Mouse (Mus musculus) kidney, postnatal 0 days (tissue): ENCODE results near the gene Tiam1. TPM values are rescaled to one million over a fixed set of nuclear protein-coding genes. Genes with fewer than 3 reads are reported as not detected.
A peak's percentile ranks its signal among the peaks of the same experiment; 100 is the strongest.

Experiments
- ATAC-seq: fragments of 200-750 bp; cut with Nextera tagmentation; replicated peaks from 2 replicates; pipeline ENCODE4 v1.8.0; 2017; ENCODE audit warnings: low read depth, moderate number of reproducible peaks, moderate TSS enrichment, moderate library complexity; ENCODE audit not compliant: low FRiP score
- DNase-seq: peaks from one replicate; pipeline ENCODE4 v3.0.0-alpha.2; 2016; ENCODE audit warnings: low spot score
- H3K27ac ChIP-seq: fragments of 300-500 bp; sonication (generic); 2 replicates; pipeline ENCODE4 v1.5.1; 2014; ENCODE audit warnings: mild to moderate bottlenecking
- H3K27me3 ChIP-seq: fragments of 300-500 bp; sonication (generic); 2 replicates; pipeline ENCODE4 v1.6.1; 2014; ENCODE audit warnings: low read length, mixed read lengths; ENCODE audit not compliant: insufficient read depth
- H3K36me3 ChIP-seq: fragments of 300-500 bp; sonication (generic); 2 replicates; pipeline ENCODE4 v1.6.1; 2014; ENCODE audit warnings: low read length, mixed read lengths; ENCODE audit not compliant: insufficient read depth
- H3K4me1 ChIP-seq: fragments of 300-500 bp; sonication (generic); replicated peaks from 2 replicates; pipeline ENCODE4 v1.6.1; 2014; ENCODE audit warnings: antibody characterized with exemption, low read length, mixed read lengths; ENCODE audit not compliant: insufficient read depth
- H3K4me2 ChIP-seq: fragments of 300-500 bp; sonication (generic); 2 replicates; pipeline ENCODE4 v1.6.1; 2014; ENCODE audit warnings: mild to moderate bottlenecking, low read length, moderate library complexity, mixed read lengths
- H3K4me3 ChIP-seq: fragments of 300-500 bp; sonication (generic); replicated peaks from 2 replicates; pipeline ENCODE4 v1.5.1; 2014; ENCODE audit warnings: low read depth, low read length
- H3K9ac ChIP-seq: fragments of 300-500 bp; sonication (generic); 2 replicates; pipeline ENCODE4 v1.6.1; 2014; ENCODE audit warnings: low read depth, low read length
- H3K9me3 ChIP-seq: fragments of 300-500 bp; sonication (generic); replicated peaks from 2 replicates; pipeline ENCODE4 v1.6.1; 2016; ENCODE audit warnings: low read length, inconsistent platforms, mixed read lengths
- CTCF ChIP-seq: IDR thresholded peaks from 2 replicates; pipeline ENCODE4 v1.5.1; 2016; ENCODE audit warnings: antibody characterized with exemption, low read depth, mild to moderate bottlenecking, moderate library complexity
- WGBS: fragments of 180-500 bp; shearing (Covaris S2); extraction: QIAGEN DNeasy Blood & Tissue Kit; methylation state at CpG from one replicate; pipeline ENCODE4 v1.1.7; 2014; 5-methylcytosine and 5-hydroxymethylcytosine counted together
- polyA plus RNA-seq: library from polyadenylated mRNA; unstranded; fragments of >200 nt; fragmentation: Nextera tagmentation; extraction: Ambion mirVana; gene quantifications from 2 replicates; pipeline ENCODE4 v1.2.1, GENCODE M21; 2015

Tiam1 gene
- polyA plus RNA-seq, 1 experiment from 2014 or later = 11.5 TPM

DNA sequence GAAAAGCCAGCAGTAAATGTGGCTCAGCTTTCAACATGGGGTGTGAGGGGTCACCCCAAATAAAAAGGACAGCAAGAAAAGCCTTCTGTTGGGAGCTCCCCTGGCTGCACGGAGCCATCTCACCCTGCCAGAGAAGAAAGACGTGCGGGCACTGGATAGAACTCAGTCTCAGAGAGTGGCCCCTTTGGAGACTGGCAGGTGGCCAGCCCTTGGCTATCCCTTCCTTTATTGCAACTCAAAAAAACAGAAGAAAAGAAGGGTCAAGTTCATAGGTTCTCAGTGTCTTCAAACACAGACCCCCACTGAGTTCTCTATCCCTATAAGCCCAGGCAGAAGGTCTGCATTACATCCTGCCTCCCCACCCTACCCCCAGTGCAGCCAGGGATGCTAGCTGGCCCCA, 115.7 kb downstream of the Tiam1 start:
- Histone ChIP-seq H3K36me3 (no peaks in the 10 kb centered on the region), H3K27ac (no peak overlapping the region), H3K4me1 (no peaks in the 10 kb centered on the region), H3K4me3 (no peak overlapping the region), H3K27me3 (no peaks in the 10 kb centered on the region), H3K4me2 (no peak overlapping the region), H3K9me3 (no peaks in the 10 kb centered on the region), H3K9ac (no peak overlapping the region)
- DNase-seq = no peak
- 79% methylated on average over 3 of the region's 3 CpGs for WGBS
- ATAC-seq = no peak
- TF ChIP-seq CTCF = no peak

GRCm38 (mm10) chr16:90025526-90026172, 117.9 kb downstream of the Tiam1 start:
- Histone ChIP-seq H3K9ac (no peak overlapping the region), H3K4me2 (no peak overlapping the region), H3K4me1 (no peaks in the 10 kb centered on the region), H3K4me3 (no peak overlapping the region), H3K27ac (no peak overlapping the region), H3K27me3 (no peaks in the 10 kb centered on the region), H3K36me3 (no peaks in the 10 kb centered on the region), H3K9me3 (no peaks in the 10 kb centered on the region)
- ATAC-seq (no peak), DNase-seq (no peak)
- 94% methylated on average over 6 of the region's 6 CpGs for WGBS
- TF ChIP-seq CTCF = no peak

DNA sequence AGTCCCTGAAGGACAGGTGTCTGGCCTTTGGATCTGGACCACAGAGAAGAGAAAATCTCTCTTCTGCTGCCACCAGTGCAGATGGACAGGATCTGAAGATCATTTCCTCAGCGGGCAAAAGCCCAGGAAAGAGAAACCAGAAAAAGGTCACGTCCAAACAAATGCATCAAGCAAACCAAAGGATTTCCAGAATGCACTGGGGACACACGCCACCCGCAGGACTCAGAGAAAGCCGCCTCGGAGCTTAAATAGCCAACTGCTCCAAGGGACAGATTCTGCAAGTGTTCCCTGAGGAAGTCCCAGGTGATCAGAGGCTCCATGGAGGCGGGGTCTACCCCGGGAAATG, 119.9 kb downstream of the Tiam1 start:
- 90% methylated on average over 8 of the region's 8 CpGs for WGBS
- Histone ChIP-seq H3K4me3 (no peak overlapping the region), H3K4me1 (no peaks in the 10 kb centered on the region), H3K9ac (no peak overlapping the region), H3K36me3 (no peaks in the 10 kb centered on the region), H3K27ac (no peak overlapping the region), H3K4me2 (no peak overlapping the region), H3K27me3 (no peaks in the 10 kb centered on the region), H3K9me3 (no peaks in the 10 kb centered on the region)
- no peak for TF ChIP-seq CTCF
- no peak for DNase-seq
- no peak for ATAC-seq

DNA sequence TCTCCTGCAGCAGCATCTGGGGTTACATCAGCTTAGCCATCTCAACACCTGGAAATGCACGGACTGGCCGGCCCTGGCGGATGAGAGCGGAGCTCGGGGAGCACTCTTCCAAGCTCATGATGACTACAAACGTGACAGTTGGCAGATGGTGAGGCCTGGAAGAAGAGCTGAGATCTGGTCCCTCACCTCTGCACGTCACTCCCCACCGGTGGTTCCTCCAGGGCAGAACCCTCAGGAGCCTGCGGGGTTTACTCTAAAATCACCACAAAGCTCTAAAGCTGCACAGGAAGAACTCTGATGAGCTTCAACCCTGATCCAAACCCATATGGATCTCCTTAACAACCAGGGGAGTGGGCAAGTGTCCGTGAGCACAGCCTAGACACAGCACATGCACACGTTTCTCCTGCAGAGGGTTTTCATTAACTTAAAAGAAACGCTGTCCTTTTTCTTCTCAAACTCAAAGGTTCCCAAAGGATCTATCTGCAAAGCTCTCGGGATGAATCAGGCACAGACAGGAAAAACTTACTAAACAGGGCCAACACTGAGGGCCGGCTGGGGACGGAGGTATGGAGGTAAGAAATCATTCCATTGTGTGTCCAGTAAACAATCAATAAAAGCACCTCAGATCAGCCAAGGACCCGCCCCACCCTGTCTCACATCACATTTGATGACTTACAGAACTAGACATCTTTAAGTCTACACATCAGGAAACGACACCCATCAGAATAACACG, 120.5 kb downstream of the Tiam1 start:
- Histone ChIP-seq H3K9ac (no peak overlapping the region), H3K9me3 (no peaks in the 10 kb centered on the region), H3K4me3 (no peak overlapping the region), H3K27ac (no peak overlapping the region), H3K4me1 (no peaks in the 10 kb centered on the region), H3K4me2 (no peak overlapping the region), H3K36me3 (no peaks in the 10 kb centered on the region), H3K27me3 (no peaks in the 10 kb centered on the region)
- WGBS = 75% methylated on average over 18 of the region's 18 CpGs
- TF ChIP-seq CTCF = no peak
- ATAC-seq (no peak), DNase-seq (no peak)

- no peaks in the 10 kb centered on the region for H3K36me3 ChIP-seq
- ATAC-seq = no peak
- peak; percentile 66 for DNase-seq
- peaks cover 10% of the 10 kb centered on the region; the same call in 1 of the 2 replicates for H3K4me1 ChIP-seq
- TF ChIP-seq CTCF = no peak
- 0 out of 2 replicates have a peak overlapping the region, but pooled peaks have one; percentile 25 for H3K27ac ChIP-seq
- H3K9ac ChIP-seq = no peak overlapping the region
- H3K4me3 ChIP-seq = no peak overlapping the region
- WGBS = 29% methylated on average over 4 of the region's 4 CpGs
- no peak overlapping the region for H3K4me2 ChIP-seq
- H3K27me3 ChIP-seq = no peaks in the 10 kb centered on the region
- H3K9me3 ChIP-seq = no peaks in the 10 kb centered on the region
Observed at GRCm38 (mm10) chr16:90016046-90016445, 127.5 kb downstream of the Tiam1 start.

- no peak overlapping the region for H3K27ac ChIP-seq
- H3K27me3 ChIP-seq = no peaks in the 10 kb centered on the region
- peaks cover 10% of the 10 kb centered on the region; the same call in 1 of the 2 replicates for H3K4me1 ChIP-seq
- no peak overlapping the region for H3K4me2 ChIP-seq
- 53% methylated on average over 9 of the region's 9 CpGs for WGBS
- ATAC-seq (peak; percentile 30; the same call in 1 of the 2 replicates), DNase-seq (peak; percentile 18)
- TF ChIP-seq CTCF = no peak
- no peaks in the 10 kb centered on the region for H3K9me3 ChIP-seq
- H3K4me3 ChIP-seq = no peak overlapping the region
- no peaks in the 10 kb centered on the region for H3K36me3 ChIP-seq
- H3K9ac ChIP-seq = no peak overlapping the region
Observed at GRCm38 (mm10) chr16:90014596-90014995, 129.0 kb downstream of the Tiam1 start.
